Mouse (Mus musculus): Measurements from ENCODE around the gene Stt3a.

- TF ChIP-seq CTCF (IDR thresholded peaks at IDR 0.05; ENCODE audit: control insufficient read depth, insufficient read depth, insufficient read length) (no peak), MYOD1 (IDR thresholded peaks at IDR 0.05; ENCODE audit: control insufficient read depth, insufficient read length, low read depth) (no peak), USF1 (IDR thresholded peaks at IDR 0.05; ENCODE audit: low read depth) (no peak), CEBPB (IDR thresholded peaks at IDR 0.05; ENCODE audit: low read depth) (no peak)
These were observed 28.1 kb upstream of the Stt3a start for GRCm38 (mm10) chr9:36795556-36795955.

Data from C2C12 (cell line).